Mouse (Mus musculus): ENCODE measurements at regions not wholly inside any gene's neighbourhood (a gene's known extent, or its start where the extent isn't known, plus 50 kb on each side); places are given as distances from the start of the nearest gene placed in this dataset.

- TF ChIP-seq CTCF (IDR thresholded peaks at IDR 0.05) (no peak), POLR2A (IDR thresholded peaks at IDR 0.05; ENCODE audit: insufficient read depth, low read depth, low read length) (no peak)
Measured at GRCm38 (mm10) chr16:31576422-31576821, 86.8 kb upstream of the Dlg1 start.

Data from heart, adult 2 months (tissue).